Mouse (Mus musculus): ENCODE measurements at regions not wholly inside any gene's neighbourhood (a gene's known extent, or its start where the extent isn't known, plus 50 kb on each side); places are given as distances from the start of the nearest gene placed in this dataset.

DNA sequence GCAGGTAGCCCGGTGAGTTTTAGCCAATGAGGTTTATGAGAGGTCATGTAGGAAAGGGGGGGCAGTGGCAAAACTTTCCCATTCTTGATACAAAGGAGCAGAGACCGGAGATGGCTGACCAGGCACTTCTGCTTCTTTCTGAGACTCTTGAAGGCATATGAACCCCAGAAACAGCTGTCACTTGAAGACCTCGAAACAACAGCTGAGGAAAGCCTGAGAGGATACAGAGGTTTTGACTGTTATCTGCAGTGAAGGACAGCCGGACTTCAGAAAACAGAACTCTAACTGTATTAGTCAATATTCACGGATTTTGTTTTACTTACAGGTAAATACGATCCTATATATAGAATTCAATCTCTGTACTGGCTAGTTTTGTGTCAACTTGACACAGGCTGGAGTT, 50.0 kb upstream of the Tiparp start:
- ATAC-seq, result no peak
- Histone ChIP-seq H3K27ac (ENCODE audit: low read length) (no peak overlapping the region), H3K4me3 (replicated peaks; ENCODE audit: low read length) (no peak overlapping the region), H3K27me3 (replicated peaks; ENCODE audit: control insufficient read depth, insufficient read depth, low read length) (no peaks in the 10 kb centered on the region), H3K36me3 (ENCODE audit: control insufficient read depth, insufficient read depth) (no peaks in the 10 kb centered on the region), H3K4me1 (replicated peaks; ENCODE audit: control insufficient read depth, insufficient read depth, low read length) (no peaks in the 10 kb centered on the region), H3K9me3 (ENCODE audit: control insufficient read depth, low read length) (no peaks in the 10 kb centered on the region), H3K4me2 (ENCODE audit: low read length) (no peak overlapping the region), H3K9ac (replicated peaks; ENCODE audit: low read depth, low read length) (no peak overlapping the region)
- WGBS, result 90% methylated on average over 6 of the region's 6 CpGs

DNA sequence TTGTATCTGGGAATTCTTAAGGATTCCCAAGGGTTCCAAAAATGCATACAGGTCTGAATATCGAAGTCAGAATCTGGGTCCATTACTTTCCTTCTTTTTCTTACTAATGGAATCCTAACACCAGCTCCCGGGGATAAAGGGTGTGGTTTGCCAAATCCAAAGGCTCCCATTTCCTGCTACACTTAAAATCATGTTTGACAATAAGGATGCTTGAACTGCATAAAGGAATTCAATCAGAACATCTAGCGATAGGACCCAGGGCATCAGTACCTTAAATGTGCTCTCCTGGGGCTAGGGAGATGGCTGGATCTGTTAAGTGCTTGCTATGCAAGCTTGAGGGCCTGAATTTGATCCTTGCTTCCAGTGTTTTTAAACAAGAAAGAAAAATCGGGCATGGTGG, 51.1 kb upstream of the Tiparp start:
- 82% methylated on average over 4 of the region's 4 CpGs for WGBS
- H3K27me3 ChIP-seq (replicated peaks; ENCODE audit: control insufficient read depth, insufficient read depth, low read length), result no peaks in the 10 kb centered on the region
- H3K9ac ChIP-seq (replicated peaks; ENCODE audit: low read depth, low read length), result no peak overlapping the region
- ATAC-seq, result no peak
- no peak overlapping the region for H3K27ac ChIP-seq (ENCODE audit: low read length)
- no peak overlapping the region for H3K4me2 ChIP-seq (ENCODE audit: low read length)
- no peak overlapping the region for H3K4me3 ChIP-seq (replicated peaks; ENCODE audit: low read length)
- no peaks in the 10 kb centered on the region for H3K9me3 ChIP-seq (ENCODE audit: control insufficient read depth, low read length)
- H3K4me1 ChIP-seq (replicated peaks; ENCODE audit: control insufficient read depth, insufficient read depth, low read length), result no peaks in the 10 kb centered on the region
- no peaks in the 10 kb centered on the region for H3K36me3 ChIP-seq (ENCODE audit: control insufficient read depth, insufficient read depth)

DNA sequence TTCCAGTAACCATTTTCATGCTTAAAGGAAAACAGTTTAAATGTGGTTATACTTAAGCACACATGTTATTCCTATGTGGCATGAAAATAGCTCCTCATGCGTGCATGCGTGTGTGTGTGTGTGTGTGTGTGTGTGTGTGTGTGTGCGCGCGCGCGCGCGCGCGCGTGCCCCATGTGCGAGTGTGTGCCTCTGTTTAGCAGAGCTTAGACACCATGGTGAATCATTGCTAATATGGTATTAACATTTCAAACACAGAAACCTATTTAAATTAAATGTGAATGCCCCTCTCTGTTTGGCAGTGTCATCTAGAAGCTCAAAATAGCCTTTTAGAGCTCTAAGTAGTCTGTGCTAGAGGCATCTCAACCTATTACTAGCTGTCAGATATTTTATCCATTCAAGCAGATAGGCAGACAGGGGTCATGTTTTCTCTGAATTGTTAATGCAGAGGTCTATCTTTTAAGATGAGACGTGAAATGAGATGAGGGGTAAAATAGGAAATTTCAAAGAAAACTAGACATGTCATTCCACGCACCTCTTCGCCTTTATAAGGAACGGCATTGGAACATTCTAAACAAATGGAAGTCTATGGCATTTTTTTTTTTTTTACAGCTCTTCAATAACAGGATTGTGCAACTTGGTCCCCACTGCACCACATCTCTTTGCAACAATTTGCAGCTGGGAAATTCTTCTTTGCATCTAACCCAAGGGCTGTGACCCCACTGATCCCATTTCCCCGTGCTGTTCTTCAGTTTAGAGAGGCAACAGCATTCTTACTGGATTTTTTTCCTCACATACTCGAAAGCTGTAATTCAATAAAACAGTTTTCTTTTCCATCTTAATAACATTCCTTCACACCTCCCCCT, 51.9 kb upstream of the Tiparp start:
- H3K4me1 ChIP-seq (replicated peaks; ENCODE audit: control insufficient read depth, insufficient read depth, low read length), result no peaks in the 10 kb centered on the region
- H3K9me3 ChIP-seq (ENCODE audit: control insufficient read depth, low read length), result no peaks in the 10 kb centered on the region
- ATAC-seq, result no peak
- H3K36me3 ChIP-seq (ENCODE audit: control insufficient read depth, insufficient read depth), result no peaks in the 10 kb centered on the region
- no peak overlapping the region for H3K4me2 ChIP-seq (ENCODE audit: low read length)
- H3K27ac ChIP-seq (ENCODE audit: low read length), result no peak overlapping the region
- H3K9ac ChIP-seq (replicated peaks; ENCODE audit: low read depth, low read length), result no peak overlapping the region
- no peaks in the 10 kb centered on the region for H3K27me3 ChIP-seq (replicated peaks; ENCODE audit: control insufficient read depth, insufficient read depth, low read length)
- 88% methylated on average over 19 of the region's 19 CpGs for WGBS
- H3K4me3 ChIP-seq (replicated peaks; ENCODE audit: low read length), result no peak overlapping the region

GRCm38 (mm10) chr3:65474585-65474984, 53.6 kb upstream of the Tiparp start:
- Histone ChIP-seq H3K36me3 (ENCODE audit: control insufficient read depth, insufficient read depth) (no peaks in the 10 kb centered on the region), H3K4me2 (ENCODE audit: low read length) (no peak overlapping the region), H3K9me3 (ENCODE audit: control insufficient read depth, low read length) (no peaks in the 10 kb centered on the region), H3K9ac (replicated peaks; ENCODE audit: low read depth, low read length) (no peak overlapping the region), H3K27me3 (replicated peaks; ENCODE audit: control insufficient read depth, insufficient read depth, low read length) (no peaks in the 10 kb centered on the region), H3K27ac (ENCODE audit: low read length) (no peak overlapping the region), H3K4me3 (replicated peaks; ENCODE audit: low read length) (no peak overlapping the region), H3K4me1 (replicated peaks; ENCODE audit: control insufficient read depth, insufficient read depth, low read length) (no peaks in the 10 kb centered on the region)
- 56% methylated on average over 7 of the region's 7 CpGs for WGBS
- ATAC-seq, result 0 out of 2 replicates have a peak, but pooled peaks have one; percentile 18

- H3K27ac ChIP-seq (ENCODE audit: low read length), result no peak overlapping the region
- H3K9ac ChIP-seq (replicated peaks; ENCODE audit: low read depth, low read length), result no peak overlapping the region
- ATAC-seq, result no peak
- WGBS, result 72% methylated on average over 7 of the region's 7 CpGs
- no peaks in the 10 kb centered on the region for H3K4me1 ChIP-seq (replicated peaks; ENCODE audit: control insufficient read depth, insufficient read depth, low read length)
- H3K36me3 ChIP-seq (ENCODE audit: control insufficient read depth, insufficient read depth), result no peaks in the 10 kb centered on the region
- no peaks in the 10 kb centered on the region for H3K9me3 ChIP-seq (ENCODE audit: control insufficient read depth, low read length)
- H3K27me3 ChIP-seq (replicated peaks; ENCODE audit: control insufficient read depth, insufficient read depth, low read length), result no peaks in the 10 kb centered on the region
- no peak overlapping the region for H3K4me3 ChIP-seq (replicated peaks; ENCODE audit: low read length)
- no peak overlapping the region for H3K4me2 ChIP-seq (ENCODE audit: low read length)
Observed at GRCm38 (mm10) chr3:65471796-65472195, 56.4 kb upstream of the Tiparp start.

GRCm38 (mm10) chr3:65469207-65469606, 59.0 kb upstream of the Tiparp start:
- Histone ChIP-seq H3K9me3 (ENCODE audit: control insufficient read depth, low read length) (no peaks in the 10 kb centered on the region), H3K36me3 (ENCODE audit: control insufficient read depth, insufficient read depth) (no peaks in the 10 kb centered on the region), H3K27ac (ENCODE audit: low read length) (no peak overlapping the region), H3K27me3 (replicated peaks; ENCODE audit: control insufficient read depth, insufficient read depth, low read length) (no peaks in the 10 kb centered on the region), H3K4me1 (replicated peaks; ENCODE audit: control insufficient read depth, insufficient read depth, low read length) (no peaks in the 10 kb centered on the region), H3K4me2 (ENCODE audit: low read length) (no peak overlapping the region), H3K4me3 (replicated peaks; ENCODE audit: low read length) (no peak overlapping the region), H3K9ac (replicated peaks; ENCODE audit: low read depth, low read length) (no peak overlapping the region)
- ATAC-seq, result no peak
- WGBS, result 82% methylated on average over 4 of the region's 4 CpGs

GRCm38 (mm10) chr3:65464769-65465168, 63.4 kb upstream of the Tiparp start:
- Histone ChIP-seq H3K27me3 (replicated peaks; ENCODE audit: control insufficient read depth, insufficient read depth, low read length) (no peaks in the 10 kb centered on the region), H3K4me1 (replicated peaks; ENCODE audit: control insufficient read depth, insufficient read depth, low read length) (peaks cover 7% of the 10 kb centered on the region), H3K9ac (replicated peaks; ENCODE audit: low read depth, low read length) (no peak overlapping the region), H3K9me3 (ENCODE audit: control insufficient read depth, low read length) (no peaks in the 10 kb centered on the region), H3K27ac (ENCODE audit: low read length) (no peak overlapping the region), H3K4me3 (replicated peaks; ENCODE audit: low read length) (no peak overlapping the region), H3K4me2 (ENCODE audit: low read length) (no peak overlapping the region), H3K36me3 (ENCODE audit: control insufficient read depth, insufficient read depth) (no peaks in the 10 kb centered on the region)
- 56% methylated on average over 5 of the region's 5 CpGs for WGBS
- ATAC-seq, result no peak

- Histone ChIP-seq H3K4me2 (ENCODE audit: low read length) (no peak overlapping the region), H3K27me3 (replicated peaks; ENCODE audit: control insufficient read depth, insufficient read depth, low read length) (no peaks in the 10 kb centered on the region), H3K27ac (ENCODE audit: low read length) (no peak overlapping the region), H3K36me3 (ENCODE audit: control insufficient read depth, insufficient read depth) (no peaks in the 10 kb centered on the region), H3K9ac (replicated peaks; ENCODE audit: low read depth, low read length) (no peak overlapping the region), H3K9me3 (ENCODE audit: control insufficient read depth, low read length) (0 out of 2 replicates have a peak, but pooled peaks cover 3% of the 10 kb centered on the region), H3K4me1 (replicated peaks; ENCODE audit: control insufficient read depth, insufficient read depth, low read length) (peaks cover 8% of the 10 kb centered on the region), H3K4me3 (replicated peaks; ENCODE audit: low read length) (no peak overlapping the region)
- 49% methylated on average over 4 of the region's 4 CpGs for WGBS
- ATAC-seq, result peak; percentile 37; the same call in 1 of the 2 replicates
Observed at GRCm38 (mm10) chr3:65460936-65461335, 67.3 kb upstream of the Tiparp start.

GRCm38 (mm10) chr3:65459702-65460101, 67.3 kb upstream of the Ssr3 start:
- 67% methylated on average over 5 of the region's 5 CpGs for WGBS
- ATAC-seq, result no peak
- H3K4me3 ChIP-seq (replicated peaks; ENCODE audit: low read length), result no peak overlapping the region
- H3K27me3 ChIP-seq (replicated peaks; ENCODE audit: control insufficient read depth, insufficient read depth, low read length), result no peaks in the 10 kb centered on the region
- no peaks in the 10 kb centered on the region for H3K36me3 ChIP-seq (ENCODE audit: control insufficient read depth, insufficient read depth)
- H3K9me3 ChIP-seq (ENCODE audit: control insufficient read depth, low read length), result 0 out of 2 replicates have a peak, but pooled peaks cover 3% of the 10 kb centered on the region
- H3K4me1 ChIP-seq (replicated peaks; ENCODE audit: control insufficient read depth, insufficient read depth, low read length), result peaks cover 12% of the 10 kb centered on the region
- H3K27ac ChIP-seq (ENCODE audit: low read length), result no peak overlapping the region; the same call in 1 of the 2 replicates
- H3K9ac ChIP-seq (replicated peaks; ENCODE audit: low read depth, low read length), result no peak overlapping the region
- no peak overlapping the region for H3K4me2 ChIP-seq (ENCODE audit: low read length)
